Mouse (Mus musculus): Measurements from ENCODE around the gene Copz1. TPM values are rescaled to one million over a fixed set of nuclear protein-coding genes. Genes with fewer than 3 reads are reported as not detected.

The Copz1 gene
- total RNA-seq (2023; ENCODE audit: inconsistent age), result 78.0 to 93.5 TPM (median 87.6 TPM) in 4 replicates

DNA sequence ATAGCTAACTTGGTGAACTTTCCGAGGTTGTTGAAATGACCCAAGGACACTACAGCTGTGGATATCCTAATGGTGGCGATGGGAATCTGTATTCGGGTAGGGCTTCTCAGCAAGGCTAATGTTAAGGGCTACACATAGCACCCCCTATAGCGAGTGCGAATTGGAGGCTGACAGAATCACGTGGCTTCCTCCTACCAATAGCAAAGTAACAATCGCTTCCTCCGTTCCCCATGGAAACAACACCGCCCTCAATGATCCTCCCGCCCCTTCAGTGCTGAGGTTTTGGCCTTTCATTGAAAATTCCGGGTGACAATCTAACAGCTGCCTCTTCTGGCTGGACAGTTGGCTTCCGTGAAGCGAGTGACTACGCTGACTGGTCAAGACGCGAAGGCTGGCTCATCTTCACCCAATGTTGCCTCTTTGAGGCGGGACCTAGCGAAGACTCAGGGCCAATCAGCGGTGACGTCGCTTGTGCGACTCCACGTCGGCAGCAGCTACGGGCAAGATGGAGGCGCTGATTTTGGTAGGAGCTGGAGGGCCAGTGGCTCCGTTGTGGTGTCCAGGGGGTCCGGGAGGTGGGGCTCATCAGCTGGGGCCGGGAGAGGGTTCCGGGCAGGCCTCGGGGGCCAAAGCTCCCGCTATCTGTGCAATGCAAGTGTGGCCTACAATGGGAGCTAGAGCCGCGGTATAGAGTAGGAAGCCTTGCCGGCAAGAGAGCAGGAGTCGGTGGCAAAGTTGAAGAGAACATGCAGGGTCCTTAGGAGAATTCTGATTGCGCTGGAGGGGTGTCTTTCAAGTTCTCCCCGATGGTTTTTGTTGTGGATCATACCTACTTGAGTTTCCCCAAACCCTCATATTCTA, at the start of gene Copz1:
Gene Copz1, plus strand, starts transcription at position 296 of the 861 bp plus-strand sequence.

DNA sequence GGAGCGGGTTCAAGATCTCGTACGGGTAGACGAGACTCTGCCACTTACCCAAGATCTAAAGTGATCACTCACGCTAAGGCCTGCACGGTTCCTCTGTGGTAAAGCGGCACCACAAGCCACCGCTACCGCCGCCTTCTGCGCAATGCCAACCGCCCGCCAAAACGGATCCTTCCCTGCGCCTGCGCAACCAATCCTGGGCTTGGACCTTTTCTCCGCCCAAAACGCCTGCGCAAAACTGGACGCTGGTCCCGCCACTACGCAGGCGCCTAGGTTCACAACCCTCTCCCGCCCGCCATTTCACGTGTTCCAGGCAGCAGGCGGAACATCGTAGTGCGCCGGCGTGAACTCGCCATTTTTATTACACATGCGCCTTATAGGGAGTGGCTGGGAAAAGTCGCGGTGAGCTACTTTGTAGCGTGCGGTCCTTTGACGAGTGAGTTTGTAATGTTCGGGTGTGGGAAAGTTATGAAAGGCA, 32.8 kb upstream of the Copz1 start, which contains the start of gene Cbx5:
Gene Cbx5, minus strand, starts transcription at position 132 of the 475 bp plus-strand sequence.

DNA sequence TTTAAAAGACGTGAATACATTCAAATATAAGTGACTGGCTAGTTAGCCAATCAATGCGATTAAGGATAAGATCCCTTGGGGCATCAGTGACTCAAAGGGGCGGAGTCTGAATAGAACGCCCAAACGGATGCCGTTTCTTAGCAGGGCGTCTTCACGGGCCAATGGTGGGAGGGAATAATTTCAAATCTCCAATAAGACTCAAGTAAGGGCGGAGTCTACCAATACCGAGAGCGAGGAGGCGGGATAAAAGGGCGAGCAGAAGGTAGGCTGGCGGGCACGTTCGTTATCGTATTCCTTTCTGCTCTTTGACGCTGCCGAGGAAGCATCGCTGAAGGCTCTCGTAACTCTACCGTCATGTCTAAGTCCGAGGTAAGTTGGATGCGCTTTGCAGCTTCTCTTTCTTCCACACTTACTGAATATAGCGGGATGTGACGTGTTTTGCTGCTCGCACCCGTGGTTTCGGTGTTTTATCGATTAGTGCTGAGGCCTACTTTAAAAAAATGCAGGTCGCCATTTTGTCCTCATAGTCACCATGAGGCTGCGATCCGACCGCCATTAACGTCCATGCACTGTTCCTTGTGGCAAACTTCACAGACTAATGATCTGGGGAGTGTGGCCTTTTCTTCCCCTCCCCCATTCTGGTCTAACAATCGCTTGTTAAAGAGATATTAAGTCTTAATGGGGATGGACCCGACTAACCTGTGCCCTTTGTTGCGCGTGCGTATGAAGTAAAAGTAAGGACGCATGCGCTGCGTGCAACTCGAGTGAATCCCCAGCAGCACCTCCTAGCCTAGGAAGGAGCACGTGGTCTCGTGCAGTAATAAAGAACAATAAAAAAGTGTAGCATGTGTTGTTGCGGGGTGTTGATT, 32.1 kb upstream of the Copz1 start, which contains the start of gene Hnrnpa1:
Gene Hnrnpa1, plus strand, starts transcription at position 273 of the 869 bp plus-strand sequence.

DNA sequence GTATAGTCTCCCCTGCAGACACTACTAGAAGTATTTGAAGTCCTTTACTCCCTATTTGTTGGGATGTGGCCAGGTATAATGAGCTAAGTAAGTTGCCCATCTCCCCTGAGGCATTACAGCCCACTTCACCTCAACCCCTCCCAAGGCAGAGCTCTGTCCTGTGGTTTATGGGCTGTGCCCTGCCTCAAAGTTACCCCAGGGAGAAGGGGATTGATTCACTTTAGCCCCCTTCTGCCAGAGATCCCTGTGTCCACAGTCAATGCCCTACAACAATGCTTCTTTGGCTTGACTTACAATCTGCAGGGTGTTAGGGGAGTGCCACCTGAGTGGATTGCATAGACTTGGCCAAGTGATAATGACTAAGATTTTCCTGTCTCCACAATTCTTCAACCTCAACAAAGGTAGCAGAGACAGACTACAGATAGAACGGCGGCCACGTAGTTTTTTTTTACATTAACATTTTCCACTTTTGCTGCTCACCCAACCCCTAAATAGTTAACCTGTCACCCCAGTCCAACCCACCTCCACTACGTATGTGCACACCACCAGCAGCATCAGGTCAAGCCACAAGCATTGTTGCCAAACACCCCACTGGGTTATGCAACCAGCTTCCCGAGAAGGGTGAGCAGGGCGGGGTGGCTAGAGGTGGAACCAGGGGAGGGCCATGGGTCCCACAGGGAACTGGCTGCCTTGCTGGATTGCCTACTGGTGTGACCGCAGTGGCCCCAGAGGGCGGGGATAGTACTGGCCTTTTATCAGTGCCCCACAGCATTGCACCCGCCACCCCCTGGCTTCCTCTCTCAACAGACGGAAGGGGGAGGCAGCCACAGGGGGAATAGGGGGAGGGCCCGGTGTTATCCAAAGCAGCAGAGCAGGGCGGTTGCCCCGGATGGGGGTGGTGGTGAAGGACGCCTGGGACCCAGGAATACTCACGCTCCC, 14.5 kb upstream of the Copz1 start, which contains the start of gene Nfe2:
Gene Nfe2, minus strand, starts transcription at position 614 of the 939 bp plus-strand sequence.

DNA sequence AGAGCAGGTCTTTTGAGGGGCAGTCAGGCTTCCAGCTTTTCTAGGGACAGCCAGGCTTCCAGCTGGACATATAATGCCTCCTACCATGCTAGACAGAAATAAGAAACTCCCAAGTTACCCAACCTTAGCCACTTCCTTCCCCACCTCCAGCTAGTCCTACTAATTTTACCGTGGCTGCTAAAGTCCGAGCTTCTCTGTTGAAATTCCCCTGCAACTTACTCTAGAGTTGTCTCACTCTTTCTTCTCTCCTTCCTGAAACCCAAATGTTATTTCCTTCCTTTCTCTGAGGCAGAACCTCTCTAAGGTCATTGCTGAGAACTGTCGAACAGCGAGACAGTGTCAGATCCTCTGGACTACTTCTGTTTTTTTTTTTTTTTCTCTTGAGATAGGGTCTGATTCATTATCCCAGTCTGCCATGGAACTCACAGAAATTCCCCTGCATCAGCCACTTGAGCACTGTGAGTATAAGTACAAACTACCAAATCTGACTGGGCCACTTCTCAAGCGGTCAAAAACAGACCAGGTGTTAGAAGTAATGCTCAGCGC, 37.9 kb downstream of the Copz1 start, which contains the start of gene Gpr84:
Gene Gpr84, minus strand, starts transcription at position 248 of the 546 bp plus-strand sequence.

DNA sequence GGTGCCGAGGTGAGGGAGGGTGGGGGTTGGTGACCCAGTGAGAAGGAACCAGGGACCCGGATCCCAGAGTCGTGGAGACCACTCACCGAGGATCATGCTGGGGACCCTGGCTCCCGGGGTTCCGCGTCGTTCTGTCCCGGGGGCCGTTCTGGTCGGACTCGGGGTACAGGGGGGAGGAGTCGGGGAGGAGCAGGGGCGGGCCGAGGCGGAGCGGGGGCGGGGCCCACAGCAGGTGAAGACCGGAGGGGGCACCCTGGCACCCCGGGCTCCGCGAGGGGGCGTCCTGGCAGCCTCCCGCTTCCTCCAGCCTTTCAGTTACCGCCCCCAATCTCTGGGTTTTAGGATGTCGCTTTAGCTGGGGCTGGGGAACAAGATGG, 67.4 kb downstream of the Copz1 start, which contains the start of gene Zfp385a:
Gene Zfp385a, minus strand, starts transcription at position 133 of the 377 bp plus-strand sequence.

Other genes starting within 250 kb of the Copz1 start
- 5.0 to 10.4 TPM (median 8.6 TPM) in 4 replicates for gene Smug1, start 105.6 kb upstream of the Copz1 start, total RNA-seq (2023; ENCODE audit: inconsistent age)
- gene Cbx5, start 32.9 kb upstream of the Copz1 start, total RNA-seq (2023; ENCODE audit: inconsistent age), result 32.2 to 37.3 TPM (median 34.5 TPM) in 4 replicates
- 555 to 631 TPM (median 609 TPM) in 4 replicates for gene Hnrnpa1, start 32.3 kb upstream of the Copz1 start, total RNA-seq (2023; ENCODE audit: inconsistent age)
- 1.1 to 1.8 TPM (median 1.7 TPM) in 4 replicates for gene Nfe2, start 14.3 kb upstream of the Copz1 start, total RNA-seq (2023; ENCODE audit: inconsistent age)
- gene Gpr84, start 37.9 kb downstream of the Copz1 start, total RNA-seq (2023; ENCODE audit: inconsistent age), result not detected in 4 replicates
- 14.8 to 23.0 TPM (median 19.6 TPM) in 4 replicates for gene Zfp385a, start 67.4 kb downstream of the Copz1 start, total RNA-seq (2023; ENCODE audit: inconsistent age)
- gene Itga5, start 94.0 kb downstream of the Copz1 start, total RNA-seq (2023; ENCODE audit: inconsistent age), result 0.12 to 0.48 TPM (median 0.26 TPM) in 4 replicates
- not detected in 4 replicates for gene Gtsf1, start 157.8 kb downstream of the Copz1 start, total RNA-seq (2023; ENCODE audit: inconsistent age)
- gene Gtsf2, start 175.8 kb downstream of the Copz1 start, total RNA-seq (2023; ENCODE audit: inconsistent age), result not detected in 4 replicates
- 249 to 261 TPM (median 258 TPM) in 4 replicates for gene Nckap1l, start 181.1 kb downstream of the Copz1 start, total RNA-seq (2023; ENCODE audit: inconsistent age)
- 40.0 to 49.8 TPM (median 48.2 TPM) in 4 replicates for gene Pde1b, start 230.3 kb downstream of the Copz1 start, total RNA-seq (2023; ENCODE audit: inconsistent age)

Data from B cell, adult (primary cell).